Mouse (Mus musculus) liver, embryonic 14.5 days (tissue): ENCODE results near the gene Tnmd.

Experiments
- CTCF ChIP-seq: IDR thresholded peaks from 2 replicates; pipeline ENCODE4 v1.5.1; 2016; ENCODE audit warnings: antibody characterized with exemption, low read depth, control low read depth
- EP300 ChIP-seq: IDR thresholded peaks from 2 replicates; pipeline ENCODE4 v1.6.1; 2016; ENCODE audit warnings: antibody characterized with exemption, low read depth

DNA sequence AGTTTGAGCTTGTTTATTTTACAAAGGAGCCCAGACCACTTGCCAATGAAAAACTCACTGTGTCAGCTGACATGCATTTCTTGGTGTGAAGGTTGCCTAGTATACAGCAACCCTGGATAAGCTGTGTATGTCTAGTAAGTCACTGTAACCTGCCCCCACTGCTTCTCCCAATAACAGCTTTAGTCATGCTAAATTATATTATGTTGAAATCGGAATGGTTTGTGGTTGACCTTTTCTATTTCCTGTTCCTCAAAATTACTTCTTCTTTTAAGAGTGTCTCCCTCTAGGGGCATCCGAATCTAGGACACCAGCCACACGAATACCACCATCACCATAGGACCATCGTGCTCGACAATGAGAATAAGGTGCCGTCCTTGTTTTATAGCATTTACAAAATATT lies 19.0 kb downstream of the Tnmd start:
- TF ChIP-seq EP300: no peak
- TF ChIP-seq CTCF: no peak
